Mouse (Mus musculus) left cerebral cortex, postnatal 4 days (tissue): ENCODE measurements at regions not wholly inside any gene's neighbourhood (a gene's known extent, or its start where the extent isn't known, plus 50 kb on each side); places are given as distances from the start of the nearest gene placed in this dataset.
"Not testable (repeated sequence)": the region's sequence is repeated elsewhere in the genome, so short reads cannot be mapped to it uniquely, and the experiment has no call there.

Experiments used
- DNase-seq: peaks from one replicate; pipeline ENCODE4 v3.0.0-alpha.2; 2022
- intact Hi-C: fragments of 180-260 bp; cut with DNase I; formaldehyde crosslinking; loops from one replicate; pipeline ENCODE4 v1.15.1; 2025

- intact Hi-C loops: no loop called here
- DNase-seq: no peak
These were observed 309.6 kb upstream of the Pkdcc start for GRCm38 (mm10) chr17:82905483-82905882.

GRCm38 (mm10) chr17:82909189-82909588, 305.9 kb upstream of the Pkdcc start:
- DNase-seq: no peak
- intact Hi-C loops: no loop called here

- DNase-seq, intact Hi-C loops: not testable (repeated sequence)
These were observed 292.1 kb upstream of the Pkdcc start for GRCm38 (mm10) chr17:82922986-82923385.

- intact Hi-C loops: no loop called here
- no peak for DNase-seq
These were observed 289.3 kb upstream of the Pkdcc start for GRCm38 (mm10) chr17:82925751-82926150.

GRCm38 (mm10) chr17:82927681-82928080, 287.4 kb upstream of the Pkdcc start:
- no peak for DNase-seq
- intact Hi-C loops: no loop called here

GRCm38 (mm10) chr17:82929511-82929910, 285.6 kb upstream of the Pkdcc start:
- no peak for DNase-seq
- intact Hi-C loops: no loop called here

GRCm38 (mm10) chr17:82930738-82931137, 284.4 kb upstream of the Pkdcc start:
- intact Hi-C loops: no loop called here
- no peak for DNase-seq

GRCm38 (mm10) chr17:82931476-82931875, 283.6 kb upstream of the Pkdcc start:
- intact Hi-C loops: no loop called here
- DNase-seq: no peak

- intact Hi-C loops: no loop called here
- DNase-seq: no peak
These were observed 278.3 kb upstream of the Pkdcc start for GRCm38 (mm10) chr17:82936836-82937235.

GRCm38 (mm10) chr17:82946083-82946482, 269.0 kb upstream of the Pkdcc start:
- DNase-seq: no peak
- intact Hi-C loops: no loop called here

- intact Hi-C loops: no loop called here
- no peak for DNase-seq
These were observed 265.3 kb upstream of the Pkdcc start for GRCm38 (mm10) chr17:82949794-82950193.

GRCm38 (mm10) chr17:82950268-82950667, 264.8 kb upstream of the Pkdcc start:
- intact Hi-C loops: no loop called here
- no peak for DNase-seq

- DNase-seq: no peak
- intact Hi-C loops: loop anchor here (5.0 kb wide), 1 partner anchor 1765 kb away; no protein-coding TSS in a partner anchor
These were observed 257.7 kb upstream of the Pkdcc start for GRCm38 (mm10) chr17:82957409-82957808.

GRCm38 (mm10) chr17:82963374-82963773, 251.7 kb upstream of the Pkdcc start:
- DNase-seq: no peak
- intact Hi-C loops: no loop called here

GRCm38 (mm10) chr17:82999710-83000109, 215.4 kb upstream of the Pkdcc start:
- intact Hi-C loops: no loop called here
- DNase-seq: no peak

GRCm38 (mm10) chr17:83000411-83000810, 214.7 kb upstream of the Pkdcc start:
- no peak for DNase-seq
- intact Hi-C loops: no loop called here

GRCm38 (mm10) chr17:83001567-83001966, 213.5 kb upstream of the Pkdcc start:
- DNase-seq: no peak
- intact Hi-C loops: no loop called here

- intact Hi-C loops: no loop called here
- no peak for DNase-seq
These were observed 204.2 kb upstream of the Pkdcc start for GRCm38 (mm10) chr17:83010845-83011244.

GRCm38 (mm10) chr17:83015656-83016055, 199.4 kb upstream of the Pkdcc start:
- DNase-seq: no peak

GRCm38 (mm10) chr17:83016936-83017335, 198.2 kb upstream of the Pkdcc start:
- intact Hi-C loops: no loop called here
- DNase-seq: no peak

More at GRCm38 (mm10) chr17:83015656-83016055, 199.4 kb upstream of the Pkdcc start:
- intact Hi-C loops: no loop called here

- intact Hi-C loops: no loop called here
These were observed 195.8 kb upstream of the Pkdcc start for GRCm38 (mm10) chr17:83019267-83019666.

GRCm38 (mm10) chr17:83020576-83020975, 194.5 kb upstream of the Pkdcc start:
- intact Hi-C loops: loop anchor here (10.0 kb wide), 1 partner anchor 834 kb away; no protein-coding TSS in a partner anchor
- peak; percentile 95 for DNase-seq

More at GRCm38 (mm10) chr17:83019267-83019666, 195.8 kb upstream of the Pkdcc start:
- peak; percentile 21 for DNase-seq

GRCm38 (mm10) chr17:83025340-83025816, 189.7 kb upstream of the Pkdcc start:
- intact Hi-C loops: loop anchor here (5.0 to 10.0 kb wide), 2 partner anchors 227 to 829 kb away; no protein-coding TSS in a partner anchor
- DNase-seq: peak; percentile 86
